Comparison of ENCODE assay signal across 27 mouse cellular contexts in genomic region chr5:98939631-98940208, GRCm38 (mm10).
DNase-seq lines count a peak whose midpoint lies in the region; ATAC-seq and TF ChIP-seq lines count a peak whose summit lies in the region.
"Had no signal": no experiment of that assay in that cellular context is flagged by ENCODE, and none has a peak within 500 bp of the region (broad histone marks: within the 10 kb centered on the region; RNA-seq: fewer than 3 reads in every experiment).

No protein-coding gene starts in this region.

- no peaks in the 10 kb centered on the region for H3K27me3 ChIP-seq in forebrain, embryonic 14.5 days (replicated peaks; ENCODE audit: control insufficient read depth, insufficient read depth, low read length)
- no peaks in the 10 kb centered on the region for H3K27me3 ChIP-seq in forebrain, postnatal 0 days (ENCODE audit: insufficient read depth, low read length)
- no peaks in the 10 kb centered on the region for H3K27me3 ChIP-seq in hindbrain, embryonic 13.5 days
- no peaks in the 10 kb centered on the region for H3K27me3 ChIP-seq in hindbrain, postnatal 0 days (ENCODE audit: insufficient read depth, low read length)
- H3K27me3 ChIP-seq in myocyte (ENCODE audit: control insufficient read depth, insufficient read depth, insufficient read length): no peaks in the 10 kb centered on the region
- H3K27me3 ChIP-seq: embryonic facial prominence, embryonic 12.5 days; kidney, embryonic 15.5 days; liver, embryonic 15.5 days; Patski had no signal

- no peaks in the 10 kb centered on the region for H3K9me3 ChIP-seq in forebrain, embryonic 14.5 days (replicated peaks; ENCODE audit: control insufficient read depth, low read length)
- H3K9me3 ChIP-seq in forebrain, postnatal 0 days (ENCODE audit: low read length): no peaks in the 10 kb centered on the region
- no peaks in the 10 kb centered on the region for H3K9me3 ChIP-seq in hindbrain, embryonic 13.5 days
- H3K9me3 ChIP-seq in hindbrain, postnatal 0 days (ENCODE audit: low read length): no peaks in the 10 kb centered on the region
- H3K9me3 ChIP-seq: embryonic facial prominence, embryonic 12.5 days; hindbrain, embryonic 10.5 days; kidney, embryonic 15.5 days; limb, embryonic 12.5 days; liver, embryonic 15.5 days had no signal

- peaks cover 82% of the 10 kb centered on the region for H3K79me2 ChIP-seq in myocyte (ENCODE audit: control insufficient read depth, insufficient read depth)

- H3K4me3 ChIP-seq in forebrain, embryonic 14.5 days (ENCODE audit: low read depth, low read length): no peak overlapping the region
- no peak overlapping the region for H3K4me3 ChIP-seq in forebrain, postnatal 0 days (ENCODE audit: low read depth, low read length)
- no peak overlapping the region for H3K4me3 ChIP-seq in hindbrain, embryonic 13.5 days
- no peak overlapping the region for H3K4me3 ChIP-seq in hindbrain, postnatal 0 days (ENCODE audit: low read length)
- H3K4me3 ChIP-seq in myocyte: peak overlapping the region; percentile 56
- H3K4me3 ChIP-seq: embryonic facial prominence, embryonic 12.5 days; hindbrain, embryonic 10.5 days; kidney, embryonic 15.5 days; layer of hippocampus, adult 2 months; left cerebral cortex, adult 2 months; limb, embryonic 12.5 days; liver, embryonic 15.5 days had no signal

- no peaks in the 10 kb centered on the region for H3K36me3 ChIP-seq in forebrain, embryonic 14.5 days (ENCODE audit: control insufficient read depth, insufficient read depth, low read length)
- H3K36me3 ChIP-seq in forebrain, postnatal 0 days (ENCODE audit: insufficient read depth): no peaks in the 10 kb centered on the region
- no peaks in the 10 kb centered on the region for H3K36me3 ChIP-seq in hindbrain, embryonic 13.5 days
- no peaks in the 10 kb centered on the region for H3K36me3 ChIP-seq in hindbrain, postnatal 0 days (ENCODE audit: insufficient read depth, low read length)
- peaks cover 17% of the 10 kb centered on the region for H3K36me3 ChIP-seq in myocyte (ENCODE audit: control insufficient read depth, insufficient read depth)
- H3K36me3 ChIP-seq: embryonic facial prominence, embryonic 12.5 days; G1E; hindbrain, embryonic 10.5 days; kidney, embryonic 15.5 days; limb, embryonic 12.5 days; liver, embryonic 15.5 days had no signal

- WGBS in forebrain, embryonic 14.5 days: 68% methylated on average over 6 of the region's 6 CpGs
- WGBS in forebrain, postnatal 0 days: 63% methylated on average over 6 of the region's 6 CpGs
- WGBS in hindbrain, embryonic 13.5 days: 70% methylated on average over 6 of the region's 6 CpGs
- WGBS in hindbrain, postnatal 0 days: 71% methylated on average over 6 of the region's 6 CpGs

- H3K27ac ChIP-seq in forebrain, embryonic 14.5 days (ENCODE audit: low read depth, low read length): peak overlapping the region; percentile 29
- no peak overlapping the region for H3K27ac ChIP-seq in forebrain, postnatal 0 days (ENCODE audit: low read depth, low read length)
- peak overlapping the region; percentile 70; the same call in 1 of the 2 replicates for H3K27ac ChIP-seq in hindbrain, embryonic 13.5 days
- H3K27ac ChIP-seq in hindbrain, postnatal 0 days: no peak overlapping the region
- H3K27ac ChIP-seq: embryonic facial prominence, embryonic 12.5 days; kidney, embryonic 15.5 days; layer of hippocampus, adult 2 months; left cerebral cortex, adult 2 months; limb, embryonic 12.5 days; liver, embryonic 15.5 days had no signal

- H3K4me2 ChIP-seq in forebrain, embryonic 14.5 days (ENCODE audit: low read length): no peak overlapping the region
- no peak overlapping the region for H3K4me2 ChIP-seq in forebrain, postnatal 0 days (ENCODE audit: low read depth)
- H3K4me2 ChIP-seq in hindbrain, embryonic 13.5 days: no peak overlapping the region
- no peak overlapping the region for H3K4me2 ChIP-seq in hindbrain, postnatal 0 days (ENCODE audit: low read depth, low read length)
- H3K4me2 ChIP-seq in myocyte (ENCODE audit: low read depth): peak overlapping the region; percentile 66
- H3K4me2 ChIP-seq: embryonic facial prominence, embryonic 12.5 days; kidney, embryonic 15.5 days; limb, embryonic 12.5 days; liver, embryonic 15.5 days; lung, embryonic 14.5 days had no signal

- no peak overlapping the region for H3K9ac ChIP-seq in forebrain, embryonic 14.5 days (ENCODE audit: low read length)
- no peak overlapping the region for H3K9ac ChIP-seq in forebrain, postnatal 0 days
- no peak overlapping the region for H3K9ac ChIP-seq in hindbrain, embryonic 13.5 days
- H3K9ac ChIP-seq in hindbrain, postnatal 0 days (replicated peaks; ENCODE audit: low read length): no peak overlapping the region
- H3K9ac ChIP-seq: embryonic facial prominence, embryonic 12.5 days; kidney, embryonic 15.5 days; limb, embryonic 12.5 days; liver, embryonic 15.5 days; lung, embryonic 14.5 days had no signal

- DNase-seq in forebrain, embryonic 14.5 days (ENCODE audit: low spot score): no peak
- no peak for DNase-seq in forebrain, postnatal 0 days
- DNase-seq in hindbrain, postnatal 0 days (ENCODE audit: low spot score): no peak
- DNase-seq in brain, embryonic 14.5 days (ENCODE audit: low read depth): peak; percentile 61
- no peak for DNase-seq in cerebellum, adult 11 months
- DNase-seq: adrenal gland, postnatal 10 days; cerebellum, adult 11-12 months; embryo, embryonic 11 days; gastrocnemius, postnatal 10 days; heart, postnatal 14 days; kidney, adult 18-20 months; kidney, postnatal 36 days; lung, embryonic 14.5 days; lung, postnatal 14 days; spleen, adult 18-20 months; thymus, postnatal 14 days had no signal

- TF ChIP-seq CTCF in forebrain, postnatal 0 days (IDR thresholded peaks at IDR 0.05; ENCODE audit: low read depth): no peak
- no peak for TF ChIP-seq CTCF in hindbrain, postnatal 0 days (IDR thresholded peaks at IDR 0.05; ENCODE audit: low read depth)
- TF ChIP-seq CTCF in brain, embryonic 14.5 days (IDR thresholded peaks at IDR 0.05; ENCODE audit: borderline replicate concordance, extremely low read depth, insufficient read depth, insufficient read length): no peak

- TF ChIP-seq POLR2A in brain, embryonic 14.5 days (IDR thresholded peaks at IDR 0.05; ENCODE audit: borderline replicate concordance, extremely low read depth, insufficient read depth, insufficient read length, poor library complexity, severe bottlenecking): no peak
- no peak for TF ChIP-seq POLR2A in myocyte (IDR thresholded peaks at IDR 0.05; ENCODE audit: insufficient read length, low read depth)

- H3ac ChIP-seq in myocyte (ENCODE audit: control insufficient read depth, insufficient read length): no peak overlapping the region

- ATAC-seq in forebrain, embryonic 14.5 days: peak; percentile 63; the same call in 1 of the 2 replicates
- ATAC-seq in forebrain, postnatal 0 days: no peak
- ATAC-seq in hindbrain, embryonic 13.5 days (ENCODE audit: low FRiP score): no peak; the same call in 1 of the 2 replicates
- no peak for ATAC-seq in hindbrain, postnatal 0 days
- ATAC-seq: Patski had no signal

- H3K4me1 ChIP-seq in forebrain, embryonic 14.5 days (ENCODE audit: control insufficient read depth, insufficient read depth, low read length): no peaks in the 10 kb centered on the region
- no peaks in the 10 kb centered on the region for H3K4me1 ChIP-seq in forebrain, postnatal 0 days (ENCODE audit: insufficient read depth)
- H3K4me1 ChIP-seq in hindbrain, embryonic 13.5 days (replicated peaks): peaks cover 18% of the 10 kb centered on the region
- H3K4me1 ChIP-seq in hindbrain, postnatal 0 days (ENCODE audit: insufficient read depth, low read length): no peaks in the 10 kb centered on the region
- H3K4me1 ChIP-seq: liver, embryonic 15.5 days had no signal

TF ChIP-seq in myocyte, 11 proteins besides CTCF, POLR2A, EP300 and RAD21:
- TF ChIP-seq TCF3 (IDR thresholded peaks at IDR 0.05; ENCODE audit: insufficient read length, low read depth): no peak
- TF ChIP-seq MAX (IDR thresholded peaks at IDR 0.05; ENCODE audit: low read depth): no peak
- TF ChIP-seq MYOD1 (IDR thresholded peaks at IDR 0.05; ENCODE audit: control insufficient read depth in 1 of 3, insufficient read length in 2 of 3, low read depth in 2 of 3): no peak
- no peak for TF ChIP-seq TCF12 (IDR thresholded peaks at IDR 0.05; ENCODE audit: insufficient read depth, poor library complexity, severe bottlenecking)

Comparison
In these comparisons a context has a peak if more than half of its experiments do, and no peak if none do; other contexts are left out.
1. H3K27ac ChIP-seq: peak in forebrain, embryonic 14.5 days (single experiment) and hindbrain, embryonic 13.5 days (single experiment); none in forebrain, postnatal 0 days (single experiment) and hindbrain, postnatal 0 days (single experiment).